Mouse (Mus musculus) embryonic stem cell, embryonic (primary cell): Measurements from ENCODE around the gene Vwf.

Experiments
- CTCF ChIA-PET, 4 experiments: fragments of 300-600 bp in 2 of 4; fragments of 350-600 bp in 2 of 4; sonication (Branson Sonifier 250); formaldehyde crosslinking; loops; one replicate each; lab custom pipeline; 2022; ENCODE audit warnings: inconsistent platforms in 2 of 4; lab: Charles Lee
- POLR2A ChIA-PET, 4 experiments: fragments of 300-600 bp in 2 of 4; fragments of 350-600 bp in 2 of 4; sonication (Branson Sonifier 250); formaldehyde crosslinking; loops; one replicate each; lab custom pipeline; 2022; ENCODE audit warnings: antibody characterized with exemption in 4 of 4, inconsistent platforms in 1 of 4; lab: Charles Lee

Gene Vwf

DNA sequence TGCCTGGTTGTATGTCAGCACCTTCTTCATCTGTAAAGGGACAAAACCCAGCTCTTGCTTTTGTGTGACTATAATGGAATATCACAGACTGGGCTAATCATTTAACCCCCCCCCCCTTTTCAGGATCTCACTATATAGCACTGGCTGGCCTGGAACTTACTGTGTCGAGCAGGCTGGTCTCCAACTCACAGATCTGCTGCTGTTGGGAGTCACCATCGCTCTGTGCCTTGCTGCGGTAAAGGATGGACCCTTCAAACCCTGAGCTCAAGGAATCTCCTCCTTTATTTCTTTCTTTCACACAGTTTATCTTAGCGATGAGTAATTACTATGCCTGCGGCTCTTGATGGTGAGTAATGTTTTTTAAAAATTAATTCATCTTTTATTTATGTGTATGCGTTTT, at the start of gene Vwf:
Gene Vwf (plus strand): TSS at position 301 of the 400 bp plus-strand sequence.
- POLR2A ChIA-PET: interaction anchor here in 1 of 4 experiments (0.6 kb wide), 2 partner anchors 28 to 206 kb away, joined by 3 to 4 read pairs; no protein-coding TSS in a partner anchor
- CTCF ChIA-PET: interaction anchor here in 2 of 4 experiments (0.6 to 2.2 kb wide), 2 partner anchors 57 to 172 kb away, joined by 6 to 7 read pairs; no protein-coding TSS in a partner anchor

DNA sequence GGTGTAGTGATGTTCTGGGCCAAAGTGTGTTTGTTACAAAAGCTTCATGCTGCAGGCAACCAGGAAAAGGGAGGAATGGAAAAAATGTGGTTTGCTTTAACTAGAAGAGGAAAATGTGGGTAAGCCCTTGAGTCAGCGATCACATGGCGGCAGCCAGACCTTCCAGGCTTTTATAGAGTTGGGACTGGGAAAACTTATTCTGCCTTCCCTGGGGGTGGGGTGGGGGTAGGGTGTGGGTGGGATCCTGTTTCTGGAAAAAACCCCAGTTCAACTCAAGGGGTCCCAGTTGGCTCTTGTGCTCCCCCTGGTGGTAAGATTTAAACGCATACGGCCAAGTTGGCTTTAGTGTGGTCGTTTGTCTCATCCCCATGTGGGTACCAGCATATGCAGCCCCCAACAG, 48.5 kb upstream of the Vwf start:
- POLR2A ChIA-PET: interaction anchor here in 2 of 4 experiments (0.7 to 29.5 kb wide), 9 partner anchors 18 to 118 kb away, joined by 3 to 420 read pairs (median 149); no protein-coding TSS in a partner anchor

DNA sequence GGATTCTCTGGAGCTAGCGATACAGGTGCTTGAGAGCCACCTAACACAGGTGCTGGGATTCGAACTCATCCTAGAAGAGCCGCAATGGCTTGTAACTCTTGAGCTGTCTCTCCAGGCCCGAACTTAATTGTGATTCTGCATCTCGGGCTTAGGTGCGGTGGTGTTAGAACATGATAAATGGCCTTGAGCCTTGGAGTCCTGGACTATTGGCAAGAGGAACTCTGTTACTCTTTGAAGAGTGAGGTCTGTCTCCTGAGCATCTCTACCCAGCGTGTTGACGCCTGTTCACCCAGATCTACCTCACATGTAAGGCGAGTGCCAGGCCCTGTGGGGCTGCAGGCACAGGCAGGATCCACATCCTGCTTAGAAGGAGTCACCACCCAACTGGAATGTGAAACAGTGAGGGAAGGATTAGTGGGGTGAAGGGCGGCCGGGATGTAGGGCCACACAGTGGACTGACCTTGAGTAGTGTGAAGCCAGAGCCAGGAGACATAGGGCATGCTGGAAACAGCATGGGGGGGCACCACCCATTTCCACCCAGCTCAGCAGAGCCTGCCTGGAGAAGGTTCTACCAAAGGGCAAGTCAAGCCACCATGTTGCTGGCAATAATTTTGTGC, 43.3 kb upstream of the Vwf start:
- ChIA-PET CTCF (interaction anchor here in 1 of 4 experiments (0.5 to 1.7 kb wide), 2 partner anchors 83 to 100 kb away, joined by 3 to 8 read pairs; no protein-coding TSS in a partner anchor), POLR2A (interaction anchor here (0.6 to 4.0 kb wide), 16 partner anchors 11 to 92 kb away, joined by 3 to 27 read pairs (median 6); no protein-coding TSS in a partner anchor)

More for the DNA sequence above, 48.5 kb upstream of the Vwf start:
- CTCF ChIA-PET: interaction anchor here (0.6 to 5.9 kb wide), 10 partner anchors 13 to 1941 kb away, joined by 3 to 50 read pairs (median 4); no protein-coding TSS in a partner anchor

DNA sequence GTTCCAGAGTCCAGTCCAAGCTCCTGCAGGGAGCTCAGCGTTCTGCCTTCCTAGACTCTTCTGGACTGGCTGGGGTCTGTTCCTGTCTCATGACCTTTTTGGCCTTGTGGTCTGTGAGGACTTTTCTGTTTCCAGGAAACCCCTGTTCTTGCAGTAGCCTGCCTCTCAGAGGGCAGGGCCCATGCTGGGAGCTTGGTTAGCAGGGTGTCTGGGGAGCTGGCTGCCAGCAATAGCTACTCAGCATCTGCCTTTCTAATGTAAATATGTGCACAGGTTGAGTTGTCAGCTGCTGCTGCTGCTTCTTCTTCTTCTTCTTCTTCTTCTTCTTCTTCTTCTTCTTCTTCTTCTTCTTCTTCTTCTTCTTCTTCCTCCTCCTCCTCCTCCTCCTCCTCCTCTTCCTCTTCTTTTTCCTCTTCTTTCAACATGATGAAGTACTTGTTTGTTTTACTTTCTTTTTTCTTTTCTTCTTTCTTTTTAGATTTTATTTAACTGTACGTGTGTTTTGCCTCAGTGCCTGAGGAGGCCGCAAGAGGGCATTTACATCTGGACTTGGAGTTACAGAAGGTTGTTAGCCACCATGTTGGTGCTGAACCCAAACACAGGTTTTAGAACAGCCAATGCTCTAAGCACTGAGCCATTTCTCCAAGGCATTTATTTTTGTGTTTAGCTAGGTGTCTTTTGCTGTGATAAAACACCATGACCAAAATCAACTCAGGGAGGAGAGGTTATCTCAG, 41.8 kb upstream of the Vwf start:
- ChIA-PET CTCF (interaction anchor here (0.6 to 3.3 kb wide), 33 partner anchors 8 to 230 kb away, joined by 3 to 30 read pairs (median 4); partner anchors contain the start of gene Cd9 (in 2 of the 4)), POLR2A (interaction anchor here (0.5 to 4.0 kb wide), 79 partner anchors 8 to 343 kb away, joined by 3 to 39 read pairs (median 5); partner anchors contain the start of gene Cd9 (in 3 of the 4))

DNA sequence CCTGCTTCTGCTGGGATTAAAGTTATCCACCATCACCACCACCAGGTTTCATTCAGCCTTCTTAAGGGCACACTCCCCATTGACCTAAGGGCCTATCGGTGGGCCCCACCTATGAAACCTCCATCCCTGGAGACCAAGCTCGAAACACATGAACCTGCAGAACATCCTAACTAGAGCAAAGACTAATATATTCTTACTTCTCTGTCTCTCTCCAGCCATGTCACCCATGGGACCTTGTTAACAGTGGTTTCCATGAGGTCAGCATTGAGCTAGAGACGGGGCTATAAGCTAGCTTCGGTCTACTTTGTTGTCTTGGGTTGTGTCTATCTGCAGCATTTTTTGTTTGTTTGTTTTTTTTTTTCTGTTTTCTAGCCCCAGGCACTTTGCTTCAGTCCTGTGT, 40.1 kb upstream of the Vwf start:
- ChIA-PET CTCF (interaction anchor here (0.7 to 3.3 kb wide), 8 partner anchors 10 to 99 kb away, joined by 3 to 30 read pairs (median 6); no protein-coding TSS in a partner anchor), POLR2A (interaction anchor here in 3 of 4 experiments (0.6 to 4.0 kb wide), 32 partner anchors 11 to 235 kb away, joined by 3 to 39 read pairs (median 3); partner anchors contain the start of gene Cd9 (in 3 of the 3))

DNA sequence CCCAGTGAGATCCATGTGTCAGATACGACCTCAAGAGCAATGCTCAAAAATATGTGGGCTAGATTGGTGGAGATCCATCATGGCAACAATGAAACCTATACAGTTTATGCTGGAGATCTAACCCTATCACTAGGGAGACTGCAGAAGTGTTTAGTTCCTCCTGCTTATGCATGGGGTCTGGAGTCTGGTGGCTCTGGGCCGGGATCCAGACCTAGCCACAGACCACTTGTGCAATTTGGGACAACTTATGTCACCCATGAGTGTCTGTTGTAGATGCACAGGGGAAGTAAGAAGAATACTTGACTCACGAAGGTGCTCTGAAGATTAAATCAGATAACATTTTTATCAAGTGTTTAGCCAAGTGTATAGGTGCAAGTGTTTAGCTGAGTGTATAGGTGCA, 36.8 kb upstream of the Vwf start:
- CTCF ChIA-PET: no interaction called here
- POLR2A ChIA-PET: interaction anchor here in 1 of 4 experiments (1.2 kb wide), 1 partner anchor 13 kb away, joined by 3 read pairs; no protein-coding TSS in a partner anchor

DNA sequence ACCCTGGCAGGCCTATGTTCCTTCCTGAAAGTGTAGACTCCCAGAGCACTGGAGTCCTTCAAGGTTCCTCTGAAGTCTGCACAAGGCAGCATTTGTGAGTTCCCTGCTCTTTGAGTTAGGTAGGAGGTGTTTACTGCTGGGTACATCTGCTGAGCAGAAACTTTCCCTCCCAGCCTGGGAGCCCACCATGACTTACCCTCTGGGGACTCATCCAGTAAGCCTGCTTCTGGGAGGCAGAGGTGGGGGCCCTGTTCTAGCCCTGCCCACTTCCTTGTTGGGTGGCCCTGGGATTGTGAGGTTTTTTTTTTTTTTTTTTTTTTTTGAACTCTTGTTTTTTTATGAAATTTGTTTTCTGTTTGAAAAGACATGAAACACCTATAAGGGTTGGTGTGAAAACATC, 35.9 kb upstream of the Vwf start:
- CTCF ChIA-PET: interaction anchor here in 2 of 4 experiments (0.7 kb wide), 2 partner anchors 29 to 95 kb away, joined by 5 to 12 read pairs; no protein-coding TSS in a partner anchor
- POLR2A ChIA-PET: interaction anchor here in 1 of 4 experiments (1.2 kb wide), 1 partner anchor 14 kb away, joined by 3 read pairs; no protein-coding TSS in a partner anchor

DNA sequence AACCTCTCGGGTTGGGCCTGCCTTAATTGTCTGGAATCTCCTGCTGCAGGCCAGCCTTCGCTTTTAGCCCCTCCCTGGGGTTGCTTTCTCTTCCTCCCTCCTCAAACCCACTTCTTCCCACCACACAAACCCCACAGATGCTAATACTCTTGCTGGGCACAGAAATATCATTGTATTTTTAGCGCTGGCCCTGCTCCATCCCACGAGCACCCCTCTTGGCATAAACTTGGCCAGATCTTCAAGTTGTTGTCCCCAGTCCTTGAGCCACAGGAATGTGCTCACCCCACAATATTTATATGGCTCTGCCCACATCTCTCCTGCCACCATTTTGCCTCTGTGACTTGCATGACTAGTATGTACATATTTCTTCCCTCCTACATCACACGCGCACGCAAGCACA, 35.4 kb upstream of the Vwf start:
- POLR2A ChIA-PET: interaction anchor here in 2 of 4 experiments (0.6 to 1.6 kb wide), 3 partner anchors 11 to 1636 kb away, joined by 4 to 8 read pairs (median 4); no protein-coding TSS in a partner anchor
- CTCF ChIA-PET: interaction anchor here in 2 of 4 experiments (0.7 kb wide), 2 partner anchors 29 to 96 kb away, joined by 5 to 12 read pairs; no protein-coding TSS in a partner anchor

DNA sequence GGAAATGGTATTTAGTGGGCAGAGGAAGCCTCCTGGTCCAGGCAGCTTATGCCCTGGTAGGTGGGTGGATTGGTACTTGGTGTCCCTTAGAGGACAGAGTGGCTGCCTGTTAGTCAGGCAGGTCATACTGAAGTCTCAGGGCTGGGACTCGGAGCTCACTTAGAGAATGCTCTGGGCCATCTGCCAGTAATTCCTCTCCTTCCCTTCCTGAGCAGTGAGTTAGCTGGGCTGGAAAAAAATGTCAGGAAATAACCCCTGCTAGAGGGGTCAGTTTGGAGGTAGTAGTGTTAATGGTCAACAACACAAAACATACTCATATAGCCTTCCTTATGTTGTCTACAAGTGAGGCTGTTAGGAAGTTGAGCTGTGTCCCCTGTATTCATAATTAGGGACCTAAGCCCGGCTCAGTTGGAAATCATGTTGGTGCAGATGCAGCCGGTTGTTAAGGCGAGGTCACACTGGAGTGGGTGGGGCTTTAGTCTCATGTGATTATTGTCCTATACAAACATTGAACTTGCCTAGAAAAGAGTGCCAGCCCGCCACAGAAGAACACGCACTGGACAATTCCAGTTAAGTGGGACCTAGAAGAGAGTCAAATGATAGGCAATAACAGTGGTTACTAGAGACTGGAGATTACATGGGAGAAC, 33.5 kb upstream of the Vwf start:
- CTCF ChIA-PET: interaction anchor here in 1 of 4 experiments (0.8 kb wide), 1 partner anchor 90 kb away, joined by 3 read pairs; no protein-coding TSS in a partner anchor
- POLR2A ChIA-PET: interaction anchor here in 3 of 4 experiments (0.6 to 4.6 kb wide), 13 partner anchors 9 to 89 kb away, joined by 3 to 26 read pairs (median 4); partner anchors contain the start of gene Cd9 (in 3 of the 3)

DNA sequence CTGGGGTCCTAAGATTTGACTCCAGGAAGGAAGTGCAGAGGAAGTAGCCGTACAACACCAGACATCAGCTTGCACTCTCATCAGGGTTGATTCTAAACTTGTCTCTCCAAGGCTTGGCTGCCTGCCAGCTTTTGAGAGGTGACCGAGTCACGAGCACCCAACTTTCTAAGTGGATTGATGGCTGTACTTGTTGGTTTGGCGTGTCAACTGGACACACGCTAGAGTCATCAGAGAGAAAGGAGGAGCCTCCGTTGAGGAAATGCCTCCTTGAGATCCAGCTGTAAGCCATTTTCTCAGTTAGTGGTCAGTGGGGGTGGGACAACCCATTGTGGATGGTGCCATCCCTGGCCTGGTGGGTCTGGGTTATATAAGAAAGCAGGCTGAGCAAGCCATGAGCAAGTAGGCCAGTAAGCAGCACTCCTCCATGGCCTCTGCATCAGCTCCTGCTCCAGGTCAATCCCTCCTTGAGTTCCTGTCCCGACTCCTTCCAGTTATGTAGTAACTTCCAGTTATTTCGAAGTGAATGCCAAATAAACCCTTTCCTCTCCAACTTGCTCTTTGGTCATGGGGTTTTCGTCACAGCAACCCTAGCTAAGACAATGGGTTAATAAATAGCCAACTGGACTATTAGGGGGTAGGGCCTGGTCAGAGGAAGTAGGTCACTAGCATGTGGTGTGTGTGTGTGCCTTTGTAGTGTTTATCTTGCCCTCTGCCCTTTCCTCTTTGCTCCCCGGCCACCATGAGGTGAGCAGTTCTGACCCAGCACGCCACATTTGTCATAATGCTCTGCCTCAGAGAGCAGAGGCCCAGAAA, 30.9 kb upstream of the Vwf start:
- CTCF ChIA-PET: interaction anchor here in 1 of 4 experiments (1.2 kb wide), 1 partner anchor 11 kb away, joined by 5 read pairs; no protein-coding TSS in a partner anchor
- POLR2A ChIA-PET: interaction anchor here in 3 of 4 experiments (0.8 to 4.6 kb wide), 11 partner anchors 11 to 89 kb away, joined by 3 to 26 read pairs (median 4); partner anchors contain the start of gene Cd9 (in 1 of the 3)

DNA sequence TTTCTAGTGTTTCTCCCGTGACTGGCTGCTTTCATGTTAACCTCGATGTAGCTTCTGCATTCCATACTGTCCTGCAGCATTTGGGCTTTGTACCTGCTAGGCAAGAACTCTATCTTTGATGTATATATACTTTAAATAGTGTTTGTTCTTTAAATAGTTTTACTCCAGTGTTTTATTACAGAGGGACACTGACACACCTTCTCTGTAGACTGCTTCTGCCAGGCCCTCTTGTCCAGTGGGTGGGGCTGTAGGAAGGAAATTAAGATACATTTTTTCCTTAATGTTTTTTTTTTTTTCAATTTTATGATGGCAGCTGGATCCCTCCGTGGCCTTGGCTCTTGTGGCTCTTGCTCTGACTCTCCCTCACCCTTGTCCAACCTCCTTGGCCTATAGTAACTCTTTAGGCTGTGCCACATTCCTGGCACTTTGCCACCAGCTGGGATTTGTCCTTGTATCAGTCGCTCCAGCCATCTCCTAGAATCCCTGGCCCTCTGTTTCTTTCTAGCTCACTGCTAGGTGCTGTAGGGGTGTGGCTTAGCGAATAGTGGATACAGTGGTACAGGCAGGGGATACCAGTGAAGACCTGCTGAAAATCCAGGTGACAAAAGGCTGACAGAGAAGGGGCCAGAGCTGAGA, 24.9 kb upstream of the Vwf start:
- CTCF ChIA-PET: interaction anchor here in 2 of 4 experiments (0.6 to 1.0 kb wide), 3 partner anchors 91 to 1069 kb away, joined by 3 to 4 read pairs (median 3); no protein-coding TSS in a partner anchor

DNA sequence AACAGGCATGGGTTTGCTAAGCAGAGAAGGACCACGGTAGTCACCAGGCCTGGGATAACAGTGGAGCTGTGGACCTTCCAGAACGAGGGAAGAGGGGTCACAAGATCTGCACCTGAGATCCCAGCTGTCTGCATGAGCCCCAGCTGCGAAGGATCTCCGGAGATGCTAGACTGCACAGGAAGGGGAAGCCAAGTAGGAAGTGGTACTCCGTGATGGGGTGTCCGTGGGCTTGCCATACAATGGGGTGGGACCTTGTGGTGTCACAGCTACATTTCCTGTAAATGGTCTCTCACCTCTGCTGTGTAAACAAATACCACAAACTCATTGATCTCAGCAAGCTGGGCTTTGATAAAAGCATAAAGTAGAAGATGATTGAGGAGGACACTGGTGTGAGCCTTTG, 22.5 kb upstream of the Vwf start:
- ChIA-PET CTCF (no interaction called here), POLR2A (interaction anchor here in 1 of 4 experiments (0.7 kb wide), 1 partner anchor 70 kb away, joined by 7 read pairs; no protein-coding TSS in a partner anchor)

More for the DNA sequence above, 24.9 kb upstream of the Vwf start:
- POLR2A ChIA-PET: interaction anchor here in 3 of 4 experiments (0.7 to 2.0 kb wide), 14 partner anchors 7 to 132 kb away, joined by 3 to 8 read pairs (median 3); no protein-coding TSS in a partner anchor

DNA sequence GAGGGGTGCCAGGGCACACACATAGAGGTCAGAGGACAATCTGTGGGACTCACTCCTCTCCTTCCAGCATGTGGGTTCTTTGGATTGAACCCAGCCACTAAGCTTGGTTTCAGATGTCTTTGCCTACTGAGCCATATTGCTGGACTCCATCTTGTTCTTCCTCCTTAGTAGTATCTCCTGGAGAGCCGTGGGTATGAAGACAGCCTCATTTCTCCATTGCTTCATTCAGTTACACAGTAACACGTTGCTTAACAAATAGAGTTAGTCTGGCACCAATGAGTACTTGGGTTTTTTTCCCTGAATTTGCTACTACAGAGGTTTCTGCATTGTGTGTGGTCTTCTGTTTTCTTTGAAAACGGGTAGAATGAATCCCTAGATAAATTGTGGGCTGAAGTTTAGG, 20.5 kb upstream of the Vwf start:
- CTCF ChIA-PET: interaction anchor here in 1 of 4 experiments (0.6 kb wide), 1 partner anchor 1804 kb away, joined by 3 read pairs; no protein-coding TSS in a partner anchor
- POLR2A ChIA-PET: no interaction called here

DNA sequence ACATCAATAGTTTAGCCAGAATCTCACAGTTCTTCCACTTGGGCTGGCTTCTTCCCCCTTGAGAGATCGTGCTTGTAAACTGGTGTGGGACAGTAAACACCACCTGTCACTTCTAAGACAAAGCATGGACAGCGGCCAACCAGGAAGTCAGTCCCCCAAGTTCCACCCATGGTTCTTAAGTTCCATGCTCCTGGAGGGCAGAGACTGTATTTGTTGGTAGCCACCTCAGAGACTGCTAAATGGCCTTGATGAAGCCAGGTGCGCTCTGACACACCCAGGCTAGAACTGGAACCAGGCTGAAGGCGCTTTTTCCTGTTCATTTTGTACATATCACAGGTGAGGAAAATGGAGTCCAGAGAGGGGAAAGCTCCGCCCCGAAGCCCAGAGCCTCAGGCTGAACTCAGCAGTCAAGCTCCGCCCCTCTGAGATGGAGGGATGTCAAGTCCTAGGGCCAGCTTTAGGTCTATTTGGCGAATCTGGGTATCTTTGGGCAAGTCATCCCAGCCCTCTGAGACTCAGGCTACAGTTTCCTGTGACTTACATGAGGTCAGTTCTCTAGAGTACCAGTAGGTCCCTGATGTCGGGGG, 17.9 kb upstream of the Vwf start:
- POLR2A ChIA-PET: interaction anchor here in 3 of 4 experiments (0.5 to 3.5 kb wide), 42 partner anchors 8 to 198 kb away, joined by 3 to 24 read pairs (median 4); partner anchors contain the start of gene Cd9 (in 1 of the 3)
- CTCF ChIA-PET: interaction anchor here (0.6 to 3.1 kb wide), 22 partner anchors 8 to 782 kb away, joined by 3 to 36 read pairs (median 5); no protein-coding TSS in a partner anchor

DNA sequence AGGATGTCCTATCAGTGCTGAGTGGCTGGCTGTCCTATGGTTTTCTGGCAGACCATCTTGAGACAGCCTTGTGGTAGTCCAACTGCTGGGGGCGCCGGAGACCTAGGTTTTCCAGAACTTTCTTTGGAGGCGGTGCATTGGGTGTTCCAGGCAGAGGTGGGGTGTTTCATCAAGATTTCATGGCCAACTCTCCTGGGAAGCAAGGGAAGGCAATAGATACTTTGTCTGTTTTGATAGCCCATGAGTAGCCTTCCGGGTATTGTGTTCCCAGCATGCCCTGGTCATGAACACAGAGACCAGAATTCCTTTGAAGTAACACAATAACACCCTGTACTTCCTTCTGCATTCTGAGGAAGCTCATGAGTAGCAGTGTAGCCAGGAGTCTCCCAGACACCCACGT, 17.1 kb upstream of the Vwf start:
- CTCF ChIA-PET: interaction anchor here (0.7 to 3.1 kb wide), 15 partner anchors 9 to 255 kb away, joined by 3 to 36 read pairs (median 5); no protein-coding TSS in a partner anchor
- POLR2A ChIA-PET: interaction anchor here in 3 of 4 experiments (0.9 to 3.5 kb wide), 36 partner anchors 8 to 199 kb away, joined by 3 to 24 read pairs (median 4); partner anchors contain the start of gene Cd9 (in 1 of the 3)
